Mouse (Mus musculus): ENCODE measurements around the gene Hivep3. TPM values are rescaled to one million over a fixed set of nuclear protein-coding genes. Genes with fewer than 3 reads are reported as not detected.
A peak's percentile ranks its signal among the peaks of the same experiment; 100 is the strongest.

Gene Hivep3
- total RNA-seq, 2 experiments from 2014 or later, result 46.5 to 54.8 TPM

DNA sequence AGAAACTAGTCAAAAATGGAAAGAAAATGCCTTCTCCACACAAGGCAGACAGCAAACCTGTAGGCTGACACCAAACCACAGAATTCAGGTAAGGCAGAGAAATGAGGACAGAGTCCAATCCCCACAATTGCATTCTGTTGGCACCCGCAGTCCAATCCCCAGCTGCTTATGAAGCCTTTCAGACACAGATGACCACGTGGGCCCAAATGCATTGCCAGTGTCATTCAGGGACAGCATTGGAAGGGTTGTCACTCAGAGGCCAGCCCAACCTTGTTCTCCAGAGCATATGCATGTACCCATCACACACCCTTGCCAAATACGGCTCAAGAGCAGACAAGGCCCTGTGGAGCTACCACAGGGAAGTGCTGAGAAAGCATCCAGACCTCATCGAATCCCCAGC lies 204.9 kb downstream of the Hivep3 start:
- no peak for TF ChIP-seq CTCF (conservative IDR thresholded peaks at IDR 0.05)
- DNase-seq (ENCODE audit: low spot score in 2 of 2), result no peak
- peak overlapping the region; percentile 81 for H3K27ac ChIP-seq
- no peak overlapping the region for H3K4me3 ChIP-seq

GRCm38 (mm10) chr4:119939786-119940185 lies 206.2 kb downstream of the Hivep3 start:
- DNase-seq (ENCODE audit: low spot score in 2 of 2), result no peak
- no peak for TF ChIP-seq CTCF (conservative IDR thresholded peaks at IDR 0.05)
- H3K4me3 ChIP-seq, result no peak overlapping the region
- H3K27ac ChIP-seq, result no peak overlapping the region

DNA sequence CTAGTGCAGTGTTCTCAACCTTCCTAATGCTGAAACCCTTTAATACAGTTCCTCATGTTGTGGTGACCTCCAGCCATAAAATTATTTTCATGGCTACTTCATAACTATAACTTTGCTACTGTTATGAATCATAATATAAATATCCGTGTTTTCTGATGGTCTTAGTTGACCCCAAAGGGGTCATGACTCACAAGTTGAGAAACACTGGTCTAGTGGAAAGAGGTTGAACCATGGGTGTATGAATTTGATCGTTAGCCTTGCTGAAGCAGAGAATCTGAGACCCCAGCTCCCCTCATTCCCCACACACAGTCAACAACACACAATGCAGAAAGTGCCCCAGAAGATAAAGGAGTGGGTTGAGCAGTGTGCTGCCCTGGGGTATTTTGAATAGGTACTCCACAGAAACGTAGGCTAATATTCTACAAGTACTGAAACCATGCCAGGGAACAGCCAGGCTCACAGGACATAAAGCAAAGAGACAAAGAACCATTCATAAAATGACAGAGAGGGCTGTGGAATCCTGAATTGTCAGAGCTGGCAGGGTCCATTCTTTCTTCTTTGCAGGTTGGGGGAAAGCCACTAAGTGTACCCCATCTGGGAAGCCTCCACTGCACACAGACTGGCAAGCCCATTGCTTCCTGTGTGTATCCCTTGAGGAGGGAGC lies 212.8 kb downstream of the Hivep3 start:
- TF ChIP-seq CTCF (conservative IDR thresholded peaks at IDR 0.05), result no peak
- H3K27ac ChIP-seq, result no peak overlapping the region
- H3K4me3 ChIP-seq, result no peak overlapping the region
- DNase-seq (ENCODE audit: low spot score in 2 of 2), result no peak

GRCm38 (mm10) chr4:119947232-119948162 lies 213.9 kb downstream of the Hivep3 start:
- TF ChIP-seq CTCF (conservative IDR thresholded peaks at IDR 0.05), result peak; percentile 63
- peak overlapping the region; percentile 61; the same call in 1 of the 2 replicates for H3K27ac ChIP-seq
- H3K4me3 ChIP-seq, result no peak overlapping the region
- DNase-seq (ENCODE audit: low spot score in 2 of 2), result no peak

DNA sequence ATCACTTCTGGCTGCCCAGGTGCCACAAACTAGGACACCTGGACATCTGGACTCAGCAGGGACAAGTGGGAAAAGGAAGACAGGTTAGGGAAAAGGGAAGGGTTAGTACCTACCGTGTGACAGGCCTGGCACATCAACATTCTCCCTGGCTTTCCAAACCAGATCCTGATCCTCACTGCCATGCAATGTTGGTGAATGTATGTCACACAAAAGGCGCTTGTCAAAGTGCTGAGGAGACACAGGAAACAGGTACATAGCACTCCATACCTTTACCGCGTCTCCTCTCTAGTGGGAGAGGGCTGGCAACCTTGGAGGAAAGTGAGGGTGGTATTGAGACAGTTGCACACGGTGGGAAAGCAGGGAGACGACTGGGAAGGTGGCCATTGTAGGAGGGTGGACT lies 214.8 kb downstream of the Hivep3 start:
- Histone ChIP-seq H3K4me3 (no peak overlapping the region), H3K27ac (peak overlapping the region; percentile 61)
- TF ChIP-seq CTCF (conservative IDR thresholded peaks at IDR 0.05), result no peak
- no peak for DNase-seq (ENCODE audit: low spot score in 2 of 2)

DNA sequence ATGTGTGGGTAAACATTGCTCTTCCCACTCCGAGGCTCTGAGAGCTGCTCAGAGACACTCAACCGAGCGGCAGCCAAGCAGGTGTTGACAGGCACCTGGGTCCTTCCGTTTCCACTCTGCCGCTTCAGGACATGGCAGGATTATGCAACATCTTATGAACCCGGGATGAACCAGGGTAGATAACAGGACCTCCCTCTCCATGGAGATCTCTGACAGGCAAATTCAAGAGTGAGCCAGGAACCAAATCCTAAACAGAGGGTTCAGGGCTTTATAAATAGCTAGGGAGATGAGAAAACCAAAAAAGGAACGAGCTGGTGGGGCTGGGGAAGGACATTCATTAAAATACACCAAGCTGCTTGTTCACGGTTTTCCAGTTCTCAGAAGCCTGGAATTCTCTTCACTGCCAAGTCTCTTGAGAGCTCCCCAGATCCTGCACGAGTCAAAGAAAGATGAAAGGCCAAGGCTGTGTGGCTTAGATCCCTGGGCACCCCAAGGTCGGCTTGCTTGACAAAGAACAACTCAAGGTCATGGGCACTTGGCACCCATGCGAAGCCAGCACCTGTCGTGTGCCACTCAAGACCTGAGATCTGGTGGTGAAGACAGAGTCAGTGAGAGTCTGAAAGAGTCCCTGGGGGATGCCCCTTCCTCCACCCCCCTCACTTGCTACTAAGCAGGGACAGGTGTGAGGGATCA lies 215.5 kb downstream of the Hivep3 start:
- Histone ChIP-seq H3K27ac (peak overlapping the region; percentile 61), H3K4me3 (no peak overlapping the region)
- DNase-seq (ENCODE audit: low spot score in 2 of 2), result no peak
- no peak for TF ChIP-seq CTCF (conservative IDR thresholded peaks at IDR 0.05)

- no peak for DNase-seq (ENCODE audit: low spot score in 2 of 2)
- TF ChIP-seq CTCF (conservative IDR thresholded peaks at IDR 0.05), result no peak
- Histone ChIP-seq H3K27ac (peak overlapping the region; percentile 61; the same call in 1 of the 2 replicates), H3K4me3 (no peak overlapping the region)
These were observed 216.6 kb downstream of the Hivep3 start for GRCm38 (mm10) chr4:119950181-119950580.

DNA sequence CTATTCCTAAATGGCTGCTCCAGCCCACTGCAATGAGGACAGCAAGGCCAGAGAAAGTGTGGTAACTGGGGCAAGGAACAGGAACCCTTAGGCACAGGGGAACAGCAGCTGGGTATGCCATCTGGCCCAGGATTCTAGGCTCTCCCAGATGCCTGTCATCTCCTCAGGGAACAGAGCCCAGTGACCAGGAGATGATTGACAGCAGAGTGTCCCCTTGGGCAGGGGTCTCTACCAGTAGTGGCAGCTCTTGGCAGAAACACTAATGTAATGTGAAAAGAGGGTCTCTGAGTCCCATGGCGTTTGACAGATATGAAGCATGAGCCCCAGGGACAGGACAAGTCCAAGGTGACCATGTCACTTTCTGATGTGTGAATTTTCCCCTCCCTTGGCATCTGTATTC lies 217.5 kb downstream of the Hivep3 start:
- TF ChIP-seq CTCF (conservative IDR thresholded peaks at IDR 0.05), result no peak
- no peak for DNase-seq (ENCODE audit: low spot score in 2 of 2)
- peak overlapping the region; percentile 61; the same call in 1 of the 2 replicates for H3K27ac ChIP-seq
- H3K4me3 ChIP-seq, result no peak overlapping the region

GRCm38 (mm10) chr4:119955008-119955407 lies 221.4 kb downstream of the Hivep3 start:
- no peak overlapping the region for H3K27ac ChIP-seq
- no peak overlapping the region for H3K4me3 ChIP-seq
- no peak for TF ChIP-seq CTCF (conservative IDR thresholded peaks at IDR 0.05)
- DNase-seq (ENCODE audit: low spot score in 2 of 2), result no peak

- Histone ChIP-seq H3K4me3 (no peak overlapping the region), H3K27ac (no peak overlapping the region)
- no peak for DNase-seq (ENCODE audit: low spot score in 2 of 2)
- no peak for TF ChIP-seq CTCF (conservative IDR thresholded peaks at IDR 0.05)
These were observed 224.4 kb downstream of the Hivep3 start for GRCm38 (mm10) chr4:119957970-119958369.

GRCm38 (mm10) chr4:119959293-119959692 lies 225.7 kb downstream of the Hivep3 start:
- Histone ChIP-seq H3K4me3 (no peak overlapping the region), H3K27ac (no peak overlapping the region)
- TF ChIP-seq CTCF (conservative IDR thresholded peaks at IDR 0.05), result no peak
- no peak for DNase-seq (ENCODE audit: low spot score in 2 of 2)

DNA sequence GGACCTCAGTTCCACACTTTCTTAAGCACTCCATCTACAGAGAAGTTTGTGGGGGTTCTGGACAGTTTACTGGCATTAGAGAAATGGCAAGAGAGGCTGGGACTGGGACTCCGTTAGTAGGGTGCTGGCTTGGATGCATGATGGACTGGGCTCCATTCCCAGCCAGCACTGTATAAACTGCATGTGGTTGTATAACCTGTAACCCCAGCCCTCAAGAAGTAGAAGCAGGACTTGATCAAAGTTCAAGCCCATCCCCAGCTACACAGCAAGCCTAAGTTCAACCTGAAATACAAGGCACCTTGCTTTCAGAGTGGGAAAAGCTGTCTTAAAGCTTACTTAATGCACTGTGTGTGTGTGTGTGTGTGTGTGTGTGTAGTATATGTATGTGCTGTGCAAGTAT lies 226.3 kb downstream of the Hivep3 start:
- no peak for TF ChIP-seq CTCF (conservative IDR thresholded peaks at IDR 0.05)
- Histone ChIP-seq H3K4me3 (no peak overlapping the region), H3K27ac (no peak overlapping the region)
- DNase-seq (ENCODE audit: low spot score in 2 of 2), result no peak

- TF ChIP-seq CTCF (conservative IDR thresholded peaks at IDR 0.05), result no peak
- DNase-seq (ENCODE audit: low spot score in 2 of 2), result no peak
- Histone ChIP-seq H3K27ac (no peak overlapping the region), H3K4me3 (no peak overlapping the region)
These were observed 226.9 kb downstream of the Hivep3 start for GRCm38 (mm10) chr4:119960523-119960922.
